Mouse (Mus musculus) cortical plate, adult 2 months (tissue): ENCODE data around the gene Nprl3.

ENCODE experiments used
- CTCF ChIP-seq: fragments of 200-500 bp; IDR thresholded peaks from 2 replicates; pipeline ENCODE4 v1.5.1; 2011; ENCODE audit warnings: mild to moderate bottlenecking, control low read depth, low read length; ENCODE audit not compliant: insufficient read depth; ENCODE audit errors: extremely low read depth
- POLR2A ChIP-seq: fragments of 200-500 bp; IDR thresholded peaks from 2 replicates; pipeline ENCODE4 v1.6.1; 2011; ENCODE audit warnings: mild to moderate bottlenecking, low read length, control low read depth; ENCODE audit not compliant: insufficient read depth; ENCODE audit errors: extremely low read depth

- TF ChIP-seq CTCF (no peak), POLR2A (no peak)
These were observed 41.9 kb upstream of the Nprl3 start for GRCm38 (mm10) chr11:32309446-32309845.
